Mouse (Mus musculus) Muller cell, postnatal 12 days (primary cell): ENCODE data around the gene Map1lc3b.

Source experiments
- DNase-seq: peaks from one replicate; pipeline ENCODE4 v3.0.0-alpha.2; 2015; ENCODE audit errors: inconsistent ontology term

The Map1lc3b gene

GRCm38 (mm10) chr8:121590203-121591177, at the start of gene Map1lc3b:
Gene Map1lc3b, plus strand, starts transcription at chr8:121590361.
- peak; percentile 96 for DNase-seq

- DNase-seq = no peak
Observed at GRCm38 (mm10) chr8:121541862-121542261, 48.3 kb upstream of the Map1lc3b start.

GRCm38 (mm10) chr8:121542901-121543300, 47.3 kb upstream of the Map1lc3b start:
- DNase-seq = no peak

- DNase-seq = no peak
Observed at GRCm38 (mm10) chr8:121544276-121544785, 45.8 kb upstream of the Map1lc3b start, which contains the start of gene 1700018B08Rik. Gene 1700018B08Rik, minus strand, starts transcription at chr8:121544320.

- no peak for DNase-seq
Observed at GRCm38 (mm10) chr8:121544936-121545335, 45.2 kb upstream of the Map1lc3b start.

GRCm38 (mm10) chr8:121547132-121547531, 43.0 kb upstream of the Map1lc3b start:
- DNase-seq = peak; percentile 76

- no peak for DNase-seq
Observed at GRCm38 (mm10) chr8:121550056-121550455, 40.1 kb upstream of the Map1lc3b start.

- no peak for DNase-seq
Observed at GRCm38 (mm10) chr8:121551065-121551985, 38.8 kb upstream of the Map1lc3b start.

- DNase-seq = no peak
Observed at GRCm38 (mm10) chr8:121552506-121552905, 37.7 kb upstream of the Map1lc3b start.

- no peak for DNase-seq
Observed at GRCm38 (mm10) chr8:121553831-121554475, 36.2 kb upstream of the Map1lc3b start.

- DNase-seq = no peak
Observed at GRCm38 (mm10) chr8:121557746-121558145, 32.4 kb upstream of the Map1lc3b start.

- DNase-seq = no peak
Observed at GRCm38 (mm10) chr8:121558538-121558937, 31.6 kb upstream of the Map1lc3b start.

- DNase-seq = no peak
Observed at GRCm38 (mm10) chr8:121559801-121560200, 30.4 kb upstream of the Map1lc3b start.

- no peak for DNase-seq
Observed at GRCm38 (mm10) chr8:121560432-121561100, 29.6 kb upstream of the Map1lc3b start.

- peak; percentile 25 for DNase-seq
Observed at GRCm38 (mm10) chr8:121561636-121562345, 28.4 kb upstream of the Map1lc3b start.

GRCm38 (mm10) chr8:121562941-121563351, 27.2 kb upstream of the Map1lc3b start:
- DNase-seq = no peak

- DNase-seq = no peak
Observed at GRCm38 (mm10) chr8:121563701-121564100, 26.5 kb upstream of the Map1lc3b start.

GRCm38 (mm10) chr8:121568321-121568720, 21.8 kb upstream of the Map1lc3b start:
- DNase-seq = no peak

- peak; percentile 33 for DNase-seq
Observed at GRCm38 (mm10) chr8:121570335-121570734, 19.8 kb upstream of the Map1lc3b start.

GRCm38 (mm10) chr8:121570801-121571200, 19.4 kb upstream of the Map1lc3b start:
- DNase-seq = no peak
